Mouse (Mus musculus): ENCODE data around the gene Mroh3. TPM values are rescaled to one million over a fixed set of nuclear protein-coding genes. Genes with fewer than 3 reads are reported as not detected.

Gene Mroh3
- total RNA-seq, 2 experiments from 2014 or later, result not detected

DNA sequence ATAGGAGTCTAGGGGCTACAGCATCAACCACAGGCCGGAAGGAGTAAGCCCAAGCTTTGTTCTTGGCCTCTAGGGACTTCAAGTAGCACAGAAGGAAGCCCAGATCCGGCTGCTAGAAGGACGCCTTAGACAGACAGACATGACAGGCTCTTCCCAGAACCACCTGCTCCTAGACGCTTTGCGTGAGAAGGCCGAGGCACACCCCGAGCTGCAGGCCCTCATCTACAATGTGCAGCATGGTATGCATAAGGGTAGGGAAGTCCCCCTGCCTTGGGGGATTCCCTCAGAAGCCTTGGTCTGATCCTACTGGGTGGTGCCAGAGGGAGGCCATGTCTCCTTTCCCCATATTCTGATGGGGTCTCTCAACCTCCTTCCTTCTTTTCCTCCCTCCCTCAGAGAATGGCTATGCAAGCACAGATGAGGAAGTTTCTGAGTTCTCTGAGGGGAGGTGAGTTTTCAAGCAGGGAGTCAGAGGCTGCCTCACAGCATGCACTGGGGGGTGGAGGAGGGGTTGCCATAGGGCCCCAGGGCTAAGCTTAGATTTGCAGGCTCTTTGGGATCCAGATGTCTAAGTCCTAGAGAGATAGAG, 51.2 kb downstream of the Mroh3 start:
- no peak for ATAC-seq (replicated peaks; ENCODE audit: low FRiP score, poor library complexity, severe bottlenecking)

DNA sequence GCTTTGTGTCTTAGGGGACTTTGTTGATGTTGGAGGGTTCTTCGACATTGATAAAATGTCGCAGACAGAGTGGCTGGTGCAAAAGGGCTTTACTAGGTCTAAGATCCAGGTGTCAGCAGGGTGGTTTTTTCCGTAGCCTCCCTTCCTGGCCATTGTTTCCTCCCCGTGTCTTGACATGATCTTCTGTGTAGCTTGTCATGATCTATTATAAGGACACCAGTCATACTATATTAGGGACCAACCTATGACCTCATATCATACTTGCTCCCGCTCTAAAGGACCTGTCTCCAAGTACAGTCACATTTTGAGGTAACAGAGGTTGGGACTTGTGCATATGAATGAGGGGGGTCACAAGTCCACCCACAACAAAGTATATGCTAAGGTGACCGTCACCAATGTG, 51.7 kb downstream of the Mroh3 start:
- ATAC-seq (replicated peaks; ENCODE audit: low FRiP score, poor library complexity, severe bottlenecking), result no peak

DNA sequence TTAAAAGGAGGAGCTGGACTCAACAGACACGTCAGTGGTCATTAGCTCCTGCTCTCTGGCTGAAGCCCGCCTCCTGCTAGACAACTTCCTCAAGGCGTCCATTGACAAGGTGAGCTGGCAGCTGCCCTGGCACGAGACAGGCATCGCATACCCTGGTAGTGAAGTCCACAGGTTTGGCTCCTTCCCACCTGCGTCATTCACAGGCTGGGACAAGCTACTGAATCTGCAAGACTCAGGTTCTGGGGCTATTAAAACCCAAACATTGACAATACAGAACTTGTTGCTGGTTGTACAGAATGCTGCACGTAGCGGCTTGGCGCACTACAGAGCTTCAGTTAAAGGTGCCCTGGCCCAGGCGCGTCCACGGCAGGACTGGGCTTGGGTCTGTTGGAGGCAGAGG, 52.3 kb downstream of the Mroh3 start:
- no peak for ATAC-seq (replicated peaks; ENCODE audit: low FRiP score, poor library complexity, severe bottlenecking)

DNA sequence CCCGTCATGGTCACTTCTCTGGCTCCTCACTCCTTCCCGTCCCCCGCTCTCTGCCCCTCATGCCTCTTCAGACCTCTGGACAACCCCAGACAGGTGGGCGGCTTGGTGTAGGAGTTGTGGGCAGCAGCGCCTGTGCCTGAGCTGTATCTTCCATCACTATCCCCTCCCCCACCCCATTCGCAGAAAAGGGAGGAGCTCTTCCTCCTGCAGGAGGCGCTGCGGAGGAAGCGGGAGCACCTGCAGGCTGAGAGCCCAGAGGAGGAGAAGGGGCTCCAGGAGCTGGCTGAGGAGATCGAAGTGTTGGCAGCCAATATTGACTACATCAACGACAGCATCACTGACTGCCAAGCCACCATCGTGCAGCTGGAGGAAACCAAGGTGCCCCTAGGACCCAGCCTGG, 52.8 kb downstream of the Mroh3 start:
- ATAC-seq (replicated peaks; ENCODE audit: low FRiP score, poor library complexity, severe bottlenecking), result no peak

DNA sequence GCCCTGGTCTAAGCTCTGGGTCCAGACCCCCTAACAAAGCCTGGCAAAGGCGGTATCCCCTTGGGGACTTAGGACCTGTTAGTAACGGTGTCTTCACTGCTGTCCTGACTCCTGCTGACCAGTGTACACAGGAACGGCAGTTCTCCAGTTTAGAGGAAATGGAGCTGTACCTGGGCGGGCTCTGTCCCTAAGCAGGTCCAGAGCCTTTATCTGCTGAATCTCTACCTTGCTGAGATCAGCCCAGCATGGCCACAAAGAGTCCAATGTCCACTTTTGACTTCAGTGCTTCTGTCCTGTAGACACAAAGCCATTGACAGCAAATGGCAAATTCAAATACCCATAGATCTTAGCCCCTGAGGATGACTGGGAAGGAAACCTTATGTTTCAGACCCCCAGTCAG, 55.7 kb downstream of the Mroh3 start:
- ATAC-seq (replicated peaks; ENCODE audit: low FRiP score, poor library complexity, severe bottlenecking), result no peak

DNA sequence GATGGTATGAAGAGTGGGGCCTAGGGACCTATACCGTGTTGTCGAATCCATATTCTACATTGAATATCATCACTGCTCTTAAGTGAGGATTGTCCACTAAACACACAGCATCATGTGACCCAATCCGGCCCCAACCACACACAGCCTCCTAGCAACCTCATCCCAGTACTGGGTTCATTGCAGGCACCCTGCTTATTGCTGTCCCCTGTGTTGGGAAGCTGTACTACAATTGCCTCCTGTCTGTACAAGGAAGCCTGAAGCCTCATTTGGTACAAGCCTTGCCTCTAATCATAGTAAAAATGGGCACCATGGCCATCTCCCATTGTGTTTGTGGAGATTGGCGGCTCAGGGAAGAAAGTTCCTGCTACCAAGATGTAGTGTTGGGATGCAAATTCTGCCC, 56.3 kb downstream of the Mroh3 start:
- ATAC-seq (replicated peaks; ENCODE audit: low FRiP score, poor library complexity, severe bottlenecking), result no peak

DNA sequence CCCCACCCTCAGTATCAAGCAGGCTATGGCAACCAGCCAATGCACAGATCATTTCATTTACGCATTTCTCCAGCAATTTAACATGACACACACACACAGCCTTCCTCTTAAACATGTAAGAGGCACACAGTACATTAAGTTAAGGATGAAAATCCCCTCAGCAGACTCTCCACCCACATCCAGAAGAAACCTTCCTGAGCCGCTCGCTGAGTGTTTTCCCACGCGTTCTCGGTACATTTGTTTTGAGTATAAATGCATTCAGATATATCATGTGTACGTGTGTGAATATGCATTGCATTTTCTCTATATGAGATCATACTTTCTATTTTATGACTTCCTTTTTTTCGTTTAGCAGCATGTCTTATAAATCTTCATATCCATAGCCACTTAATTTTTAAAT, 61.3 kb downstream of the Mroh3 start:
- no peak for ATAC-seq (replicated peaks; ENCODE audit: low FRiP score, poor library complexity, severe bottlenecking)

DNA sequence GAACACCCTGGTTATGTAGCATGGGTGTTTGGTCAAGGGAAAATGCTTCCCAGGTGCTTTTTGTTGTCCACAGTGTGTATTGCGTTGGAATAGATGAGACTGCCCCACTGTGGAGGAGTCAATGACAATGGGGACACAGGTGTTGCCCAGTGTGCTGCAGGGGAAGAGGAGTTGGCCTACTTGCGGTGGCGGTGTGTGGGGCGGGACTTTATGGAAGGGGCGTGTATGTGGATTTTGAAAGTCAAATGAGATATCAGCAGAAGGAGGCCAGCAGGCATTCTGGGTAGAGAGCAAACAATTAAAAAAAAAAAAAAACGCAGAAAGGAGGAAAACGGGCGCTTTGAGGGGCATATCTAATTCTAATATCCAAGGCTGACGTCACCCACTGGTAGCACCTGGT, 62.9 kb downstream of the Mroh3 start:
- ATAC-seq (replicated peaks; ENCODE audit: low FRiP score, poor library complexity, severe bottlenecking), result no peak

DNA sequence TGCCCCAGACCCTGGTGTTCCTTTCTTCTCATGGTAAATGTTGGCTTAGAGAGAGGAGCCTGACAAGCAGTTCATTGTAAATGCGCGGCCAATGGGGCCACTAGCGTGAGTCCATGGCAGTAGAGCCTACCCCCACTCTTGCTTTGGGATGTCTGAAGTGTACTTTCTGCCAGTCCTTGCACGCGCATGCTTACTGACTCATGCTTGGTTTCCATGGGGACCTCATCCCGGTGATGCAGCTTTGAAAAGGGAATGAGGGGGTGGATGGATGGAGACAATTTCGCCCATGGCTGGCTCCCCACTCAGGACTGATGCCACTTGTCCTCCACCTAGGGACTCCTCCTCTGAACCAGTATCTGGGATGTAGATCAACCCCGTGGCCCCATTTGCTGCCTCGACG, 69.1 kb downstream of the Mroh3 start:
- no peak for ATAC-seq (replicated peaks; ENCODE audit: low FRiP score, poor library complexity, severe bottlenecking)

DNA sequence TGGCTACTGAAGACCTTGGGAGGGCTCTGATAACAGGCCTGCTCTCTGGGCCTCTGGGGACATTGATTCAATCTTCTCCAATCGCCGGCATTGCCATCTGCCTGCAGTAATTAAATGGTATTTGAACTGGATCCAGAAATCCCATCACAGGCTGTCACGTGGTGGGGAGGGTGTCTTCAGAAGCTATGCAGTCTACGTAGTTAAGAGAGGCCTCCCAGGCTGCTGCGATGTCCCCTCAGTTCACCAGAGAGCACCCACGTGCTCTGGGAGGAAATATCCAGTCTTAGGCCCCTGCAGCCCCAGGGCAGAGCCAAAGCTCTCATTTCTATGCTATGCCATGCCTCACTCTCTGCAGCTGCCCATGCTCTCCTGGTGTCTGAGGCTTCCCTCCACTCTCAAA, 70.3 kb downstream of the Mroh3 start:
- ATAC-seq (replicated peaks; ENCODE audit: low FRiP score, poor library complexity, severe bottlenecking), result no peak

DNA sequence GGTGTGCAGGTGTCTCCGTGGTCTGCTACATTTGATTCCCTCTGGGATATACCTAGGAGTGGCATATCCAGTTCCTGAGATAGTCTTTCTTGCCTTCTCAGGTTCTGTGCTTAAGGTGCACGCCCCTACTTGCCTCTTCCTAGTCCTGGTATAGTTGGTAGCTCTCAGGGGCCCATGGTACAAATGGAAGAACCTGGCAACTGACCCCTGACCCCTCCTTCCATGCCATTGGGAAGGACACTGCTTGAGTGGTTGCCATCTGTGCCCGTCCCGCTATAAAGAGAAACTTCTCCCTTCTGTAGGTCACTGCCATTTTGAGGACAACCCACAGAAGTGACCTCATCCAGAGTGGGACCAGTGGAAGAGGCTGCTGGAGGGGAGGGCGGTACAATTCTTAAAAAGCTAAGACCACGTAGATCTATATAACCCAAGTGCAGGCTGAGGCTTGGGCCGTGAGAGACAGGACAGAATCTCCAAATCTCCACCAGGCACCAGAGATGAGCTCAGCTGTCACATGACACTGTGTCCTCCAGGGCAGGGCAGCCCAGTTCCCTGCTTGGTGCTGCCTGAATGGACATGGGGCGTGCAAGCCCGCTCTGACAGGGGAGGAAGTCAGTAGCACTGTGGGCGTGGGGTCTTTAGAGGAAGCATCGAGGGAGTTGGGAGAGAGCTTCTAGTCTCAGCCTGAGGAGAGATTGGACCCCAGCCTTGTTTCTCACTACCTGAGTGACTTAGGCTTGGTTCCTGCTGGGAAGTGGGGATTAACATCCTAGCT, 71.3 kb downstream of the Mroh3 start:
- no peak for ATAC-seq (replicated peaks; ENCODE audit: low FRiP score, poor library complexity, severe bottlenecking)

DNA sequence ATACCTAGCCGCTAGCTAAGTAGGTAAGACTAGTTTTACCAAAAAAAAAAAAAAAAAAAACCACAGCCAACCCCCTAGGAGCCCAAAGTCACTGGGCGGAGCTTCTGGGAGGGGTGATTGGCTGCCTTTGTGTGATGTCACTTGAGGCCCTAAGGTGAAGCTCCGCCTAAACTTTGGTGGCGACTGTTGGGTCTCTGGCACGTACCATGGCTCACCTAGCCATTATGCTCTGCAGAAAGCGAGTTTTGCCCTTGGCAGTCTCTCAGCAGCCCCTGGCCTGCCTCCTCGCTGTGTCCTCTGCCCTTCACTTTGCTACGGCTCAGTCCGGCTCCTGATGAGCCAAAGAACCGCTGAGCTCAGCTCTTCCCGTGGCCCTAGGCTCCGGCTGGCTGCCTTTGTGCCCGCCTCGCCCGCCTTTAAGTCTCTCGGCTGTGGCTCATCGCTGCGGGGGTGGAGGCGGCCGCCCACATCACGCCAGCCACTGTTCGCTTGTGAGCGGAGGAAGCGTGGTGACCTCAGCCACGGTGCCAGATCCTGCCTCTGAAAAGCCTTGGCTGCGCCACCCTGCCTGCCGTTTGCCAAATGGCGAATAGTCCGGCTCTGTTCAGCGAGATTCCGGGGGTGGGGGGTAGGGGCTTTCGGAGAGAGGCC, 72.5 kb downstream of the Mroh3 start:
- ATAC-seq (replicated peaks; ENCODE audit: low FRiP score, poor library complexity, severe bottlenecking), result peak; percentile 93

DNA sequence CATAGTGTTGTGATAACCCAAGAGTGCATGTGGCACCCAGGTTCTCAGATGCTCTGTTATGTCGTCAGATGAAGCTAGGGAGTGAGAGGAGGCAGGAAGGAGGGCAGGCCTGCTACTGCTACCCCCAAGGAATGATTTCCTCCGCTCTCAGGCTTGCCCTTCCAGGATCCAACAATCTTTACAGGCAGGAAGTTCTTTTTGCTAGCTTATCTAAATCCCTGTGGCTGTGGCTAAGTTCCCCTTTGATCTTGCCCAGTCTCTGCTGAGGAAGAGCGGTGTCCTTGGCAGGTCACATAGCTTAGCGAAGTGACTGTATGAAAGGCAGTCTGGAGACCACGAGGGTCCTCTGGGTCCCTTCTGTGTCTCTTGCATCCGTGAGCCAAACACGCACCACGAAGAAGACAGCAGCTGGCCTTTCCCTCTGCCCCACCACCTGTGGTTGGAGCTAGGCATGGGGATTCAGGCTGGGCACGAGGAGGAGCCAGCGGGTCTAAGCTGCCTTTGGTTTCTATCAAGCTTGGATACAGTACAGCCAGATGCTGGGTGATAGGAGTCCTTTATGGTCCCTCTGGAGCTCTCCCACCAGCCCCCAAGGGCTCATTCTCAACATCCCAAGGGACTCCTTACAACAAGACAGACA, 74.3 kb downstream of the Mroh3 start:
- no peak for ATAC-seq (replicated peaks; ENCODE audit: low FRiP score, poor library complexity, severe bottlenecking)

DNA sequence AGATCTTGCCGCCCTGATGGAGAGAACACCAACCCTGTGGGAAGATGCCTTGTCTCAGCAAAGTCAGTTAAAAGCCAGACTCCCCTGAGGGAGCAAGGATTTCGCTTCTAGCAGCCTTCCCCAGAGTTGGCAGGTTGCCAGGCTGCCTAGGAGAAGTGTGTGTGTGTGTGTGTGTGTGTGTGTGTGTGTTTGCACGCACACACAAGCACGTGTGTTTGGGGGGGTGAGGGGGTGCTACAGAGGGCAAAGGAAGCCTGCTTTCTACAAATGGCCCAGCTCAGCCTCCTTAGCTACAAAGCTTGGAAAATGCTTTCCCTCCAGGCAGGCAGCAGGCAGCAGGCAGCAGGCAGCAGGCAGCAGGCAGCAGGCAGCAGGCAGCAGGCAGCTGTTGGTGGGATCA, 75.1 kb downstream of the Mroh3 start:
- ATAC-seq (replicated peaks; ENCODE audit: low FRiP score, poor library complexity, severe bottlenecking), result no peak

DNA sequence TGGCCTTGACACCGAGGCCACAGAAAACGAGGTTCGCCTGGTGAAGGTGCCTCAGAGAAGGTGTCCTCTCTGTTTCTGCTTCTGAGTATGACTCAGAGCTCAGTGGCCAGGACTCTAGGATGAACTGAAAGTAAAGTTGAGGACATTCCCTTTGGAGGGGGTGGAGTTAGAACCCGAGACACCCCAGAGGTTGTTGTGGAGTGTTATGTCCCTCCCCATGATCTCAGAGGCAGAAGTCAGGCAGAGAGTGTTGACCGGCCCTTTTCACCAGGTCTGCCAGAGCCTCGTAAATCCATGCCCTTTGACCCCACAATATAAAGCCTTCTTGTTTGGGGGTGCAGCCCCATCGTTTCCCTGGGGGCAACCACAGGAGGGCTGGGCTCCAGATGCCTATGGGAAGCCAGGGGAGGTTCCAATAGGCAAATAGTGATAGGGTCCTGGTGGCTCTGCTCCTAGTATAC, 75.5 kb downstream of the Mroh3 start:
- ATAC-seq (replicated peaks; ENCODE audit: low FRiP score, poor library complexity, severe bottlenecking), result no peak

DNA sequence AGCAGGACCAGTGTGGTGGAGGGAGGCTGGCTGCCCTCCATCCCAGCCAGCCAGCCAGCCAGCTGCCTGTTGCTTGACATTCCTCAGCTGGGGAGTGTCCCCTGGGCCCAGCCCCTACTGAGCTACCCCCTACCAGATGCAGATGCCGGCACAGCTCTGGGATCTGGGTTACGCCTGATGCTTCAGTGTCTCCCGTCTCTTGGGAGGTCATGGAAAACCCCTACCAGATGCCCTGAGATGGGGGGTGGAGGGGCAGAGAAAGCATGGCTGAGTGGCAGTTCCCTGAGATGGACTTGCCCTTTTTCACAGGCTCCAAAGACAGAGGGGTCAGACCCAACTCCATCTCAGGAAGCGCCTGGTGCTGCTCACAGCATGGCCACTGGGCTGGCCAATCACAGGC, 76.1 kb downstream of the Mroh3 start:
- no peak for ATAC-seq (replicated peaks; ENCODE audit: low FRiP score, poor library complexity, severe bottlenecking)

DNA sequence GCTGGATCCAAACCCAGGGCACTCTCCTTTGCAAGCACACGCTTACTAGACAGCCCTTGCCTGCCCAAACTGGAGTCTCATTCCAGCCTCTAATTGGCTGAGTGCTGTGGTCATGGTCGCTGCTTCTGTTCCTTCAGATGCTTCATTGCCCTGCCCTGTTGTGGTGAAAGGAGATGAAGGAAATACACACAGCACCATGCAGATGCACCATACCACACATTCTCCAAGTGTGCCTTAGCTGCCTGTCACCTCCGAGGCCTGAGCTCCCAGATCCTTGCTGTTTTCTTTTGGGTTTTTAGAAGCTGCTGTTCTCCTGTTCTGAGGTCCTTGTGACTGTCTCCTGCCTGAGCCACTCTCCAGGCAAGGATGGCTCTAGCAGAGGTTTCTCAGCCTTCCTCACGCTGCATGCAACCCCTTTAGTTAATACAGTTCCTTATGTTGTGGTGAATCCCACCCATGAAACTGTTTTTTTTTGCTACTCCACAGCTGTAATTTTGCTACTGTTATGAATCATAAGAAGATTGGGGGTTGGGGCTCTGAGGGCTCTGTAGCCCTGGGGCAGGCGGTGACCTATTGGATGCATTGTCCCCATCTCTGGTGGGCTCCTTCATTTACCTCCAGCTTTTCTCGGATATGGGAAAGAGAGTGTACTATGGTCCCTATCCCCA, 76.7 kb downstream of the Mroh3 start:
- no peak for ATAC-seq (replicated peaks; ENCODE audit: low FRiP score, poor library complexity, severe bottlenecking)

DNA sequence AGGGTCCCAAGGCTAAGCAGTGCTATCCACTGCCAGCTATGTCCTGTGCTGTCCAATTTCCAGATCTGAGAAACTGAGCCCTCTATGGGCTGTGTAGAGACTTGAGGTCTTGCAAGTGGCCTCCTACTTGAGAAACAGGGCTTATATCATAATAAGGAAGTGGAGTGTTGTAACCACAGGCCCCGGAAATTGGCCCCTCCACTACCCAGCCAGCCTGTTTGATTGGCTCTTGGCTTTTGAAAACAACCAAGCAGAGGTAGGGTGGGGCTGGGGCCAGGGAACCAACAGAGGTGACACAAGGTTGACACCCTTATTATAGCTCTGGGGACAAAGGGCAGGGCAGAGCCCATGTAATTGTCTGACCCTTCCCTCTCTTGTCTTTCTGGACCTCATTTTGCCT, 77.6 kb downstream of the Mroh3 start:
- ATAC-seq (replicated peaks; ENCODE audit: low FRiP score, poor library complexity, severe bottlenecking), result no peak

DNA sequence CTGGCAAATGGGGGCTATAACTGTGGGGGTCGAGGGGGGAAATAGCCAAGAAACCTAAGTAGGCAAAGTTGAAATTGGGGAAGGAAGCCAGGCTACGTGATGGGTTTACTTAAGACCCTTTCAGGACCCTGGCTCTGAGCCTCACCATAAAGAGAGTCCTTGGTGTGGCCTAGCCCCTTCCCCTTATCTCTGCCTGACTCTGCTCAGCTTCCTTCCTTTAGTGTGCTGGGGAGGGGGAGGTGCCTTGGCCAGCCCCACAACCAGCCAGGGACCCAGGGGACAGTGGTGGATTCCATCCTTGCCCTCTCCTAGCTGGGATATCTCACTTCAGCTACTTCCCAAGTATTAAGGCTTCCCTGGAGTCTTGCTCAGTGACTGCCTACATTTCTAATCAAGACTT, 78.1 kb downstream of the Mroh3 start:
- ATAC-seq (replicated peaks; ENCODE audit: low FRiP score, poor library complexity, severe bottlenecking), result no peak

DNA sequence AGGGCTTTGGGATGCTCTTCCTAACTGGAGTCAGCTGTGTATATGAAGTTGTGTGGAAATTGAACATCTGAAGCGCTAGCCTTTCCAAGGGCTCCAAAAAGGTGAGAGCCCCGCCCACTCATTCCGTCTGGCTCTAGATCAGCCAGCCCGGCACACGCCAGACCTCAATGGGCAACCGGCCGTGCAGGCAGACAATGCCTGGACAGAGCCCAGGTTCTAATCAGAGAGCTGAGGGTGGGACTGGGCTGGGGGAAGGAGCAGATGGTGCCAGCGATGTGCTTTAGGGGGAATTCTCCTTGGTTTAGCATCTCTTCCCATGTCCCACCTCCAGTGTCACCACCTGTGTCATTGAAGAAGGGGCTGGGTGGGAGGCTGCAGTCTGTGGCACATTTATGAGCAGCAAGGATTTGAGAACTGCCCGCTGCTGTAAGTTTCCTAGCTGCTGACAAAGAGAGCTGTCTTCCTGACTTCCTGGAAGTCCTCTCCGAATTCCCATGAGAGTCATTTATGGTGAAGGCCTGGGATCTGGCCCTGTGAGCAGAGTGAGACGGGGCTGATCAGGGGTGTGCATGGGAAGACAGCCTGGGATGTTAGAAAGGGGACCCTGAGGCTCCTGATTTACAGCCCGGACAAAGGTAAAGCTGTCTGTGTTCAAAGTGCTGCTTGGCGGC, 78.9 kb downstream of the Mroh3 start:
- no peak for ATAC-seq (replicated peaks; ENCODE audit: low FRiP score, poor library complexity, severe bottlenecking)
